Mouse (Mus musculus) spleen, adult 2 months (tissue): ENCODE results near the gene Gse1. TPM values are rescaled to one million over a fixed set of nuclear protein-coding genes. Genes with fewer than 3 reads are reported as not detected.

Experiments
- DNase-seq, 2 experiments: peaks; one replicate each; pipeline versions ENCODE4 v3.0.0 to v3.0.0-alpha.2; 2012 to 2021; ENCODE audit warnings: low spot score in 2 of 2, low read depth in 1 of 2
- H3K27ac ChIP-seq: fragments of 200-500 bp; 2 replicates; pipeline ENCODE4 v1.5.1; 2012; ENCODE audit warnings: low read length, inconsistent platforms; ENCODE audit not compliant: insufficient read depth
- H3K27me3 ChIP-seq: fragments of 200-500 bp; 2 replicates; pipeline ENCODE4 v1.6.1; 2012; ENCODE audit warnings: mild to moderate bottlenecking, moderate library complexity, low read length, inconsistent platforms; ENCODE audit not compliant: control insufficient read depth, insufficient read depth
- H3K36me3 ChIP-seq: fragments of 200-500 bp; 2 replicates; pipeline ENCODE4 v1.6.1; 2012; ENCODE audit warnings: mild to moderate bottlenecking, low read length, inconsistent platforms; ENCODE audit not compliant: control insufficient read depth, insufficient read depth
- H3K4me1 ChIP-seq: fragments of 200-500 bp; 2 replicates; pipeline ENCODE4 v1.6.1; 2011; ENCODE audit warnings: inconsistent platforms; ENCODE audit not compliant: control insufficient read depth, insufficient read depth, insufficient read length
- H3K4me3 ChIP-seq: fragments of 200-500 bp; 2 replicates; pipeline ENCODE4 v1.5.1; 2011; ENCODE audit warnings: mild to moderate bottlenecking, inconsistent platforms; ENCODE audit not compliant: insufficient read depth, insufficient read length; ENCODE audit errors: extremely low read depth
- CTCF ChIP-seq: fragments of 200-500 bp; IDR thresholded peaks from 2 replicates; pipeline ENCODE4 v1.5.1; 2011; ENCODE audit warnings: mild to moderate bottlenecking, inconsistent platforms; ENCODE audit not compliant: insufficient read depth, insufficient read length, insufficient replicate concordance; ENCODE audit errors: extremely low read depth
- POLR2A ChIP-seq: fragments of 200-500 bp; IDR thresholded peaks from 2 replicates; pipeline ENCODE4 v1.6.1; 2011; ENCODE audit warnings: low read depth, low read length, inconsistent platforms
- WGBS: fragments of 180-500 bp; shearing (Covaris S2); methylation state at CpG from one replicate; pipeline ENCODE4 v1.1.7; 2018; 5-methylcytosine and 5-hydroxymethylcytosine counted together
- polyA plus RNA-seq: library from polyadenylated mRNA; depleted of rRNA; stranded (reverse); fragments of >200 nt; gene quantifications from 2 replicates; pipeline ENCODE4 v1.2.3, GENCODE M21; 2012

Gse1 gene
- polyA plus RNA-seq, 1 experiment, result 39.2 TPM

DNA sequence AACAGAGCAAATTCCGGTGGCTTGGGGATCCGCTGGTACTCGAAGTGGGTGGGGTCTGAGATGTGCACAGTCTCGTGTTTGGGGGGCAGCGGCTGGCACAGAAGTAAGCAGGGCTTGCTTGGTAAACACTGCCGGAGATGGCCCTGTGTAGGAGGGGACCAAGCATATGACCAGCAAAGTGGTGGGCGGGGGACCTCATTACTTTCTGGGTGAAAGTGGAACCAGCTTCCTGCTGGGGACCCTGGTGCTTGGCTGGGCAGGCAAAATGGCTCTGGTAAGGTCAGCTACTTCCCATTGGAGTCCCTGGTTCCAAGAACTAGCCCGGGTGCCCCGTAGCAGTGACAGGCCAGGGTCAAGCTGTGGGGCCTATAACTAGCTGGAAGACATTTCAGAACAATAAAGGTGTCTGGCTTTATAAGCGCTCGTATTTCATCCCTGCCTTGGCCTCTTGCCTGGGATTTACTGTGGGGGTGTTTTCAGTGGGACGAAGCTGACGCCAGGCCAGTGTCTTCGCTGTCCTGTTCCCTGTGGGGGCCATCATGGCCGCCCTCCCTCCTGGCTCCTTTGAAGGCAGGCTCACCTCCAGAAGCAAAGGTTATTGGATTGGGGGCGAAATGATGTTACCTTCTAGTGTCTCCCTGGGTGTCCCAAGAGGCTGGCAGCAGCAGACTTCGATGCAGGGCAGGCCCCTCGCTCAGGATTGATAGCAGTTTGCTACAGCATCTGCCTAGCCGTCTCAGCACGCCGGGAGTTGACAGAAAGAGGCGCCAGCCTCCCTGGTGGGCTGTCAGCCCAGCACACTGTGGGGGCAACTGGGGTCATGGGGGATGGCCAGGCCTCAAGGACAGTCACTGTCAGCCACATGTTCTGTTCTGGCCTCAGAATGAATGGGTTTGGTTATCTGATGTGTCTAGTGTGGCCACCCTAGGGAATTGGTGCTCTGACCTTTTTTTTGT, 148.9 kb downstream of the Gse1 start:
- no peak for TF ChIP-seq POLR2A
- no peak for TF ChIP-seq CTCF
- DNase-seq, result no peak
- Histone ChIP-seq H3K4me1 (no peaks in the 10 kb centered on the region), H3K36me3 (no peaks in the 10 kb centered on the region), H3K27me3 (no peaks in the 10 kb centered on the region), H3K27ac (0 out of 2 replicates have a peak overlapping the region, but pooled peaks have one; percentile 1), H3K4me3 (no peak overlapping the region)
- 82% methylated on average over 22 of the region's 22 CpGs for WGBS

DNA sequence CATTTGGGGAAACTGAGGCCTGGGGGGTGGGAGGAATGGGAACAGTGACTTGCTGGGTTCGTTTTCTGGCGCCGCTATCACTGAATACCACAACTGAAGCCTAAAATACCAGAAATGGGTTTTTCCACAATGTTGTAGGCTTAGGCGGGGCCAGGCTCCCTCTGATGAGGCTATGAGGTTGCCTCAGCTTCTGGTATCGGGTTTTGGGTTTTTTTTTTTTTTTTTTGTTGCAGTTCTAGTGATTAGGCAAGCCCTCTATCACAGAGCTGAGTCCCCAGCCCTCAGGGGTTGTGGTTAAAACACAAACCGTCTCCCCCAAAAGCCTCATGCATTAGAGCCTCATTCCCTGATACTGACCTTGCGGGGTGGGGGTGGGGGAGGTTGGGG, 149.5 kb downstream of the Gse1 start:
- Histone ChIP-seq H3K27ac (0 out of 2 replicates have a peak overlapping the region, but pooled peaks have one; percentile 1), H3K4me1 (no peaks in the 10 kb centered on the region), H3K27me3 (no peaks in the 10 kb centered on the region), H3K36me3 (no peaks in the 10 kb centered on the region), H3K4me3 (no peak overlapping the region)
- no peak for TF ChIP-seq POLR2A
- no peak for TF ChIP-seq CTCF
- no peak for DNase-seq
- WGBS, result 47% methylated on average over 7 of the region's 7 CpGs

DNA sequence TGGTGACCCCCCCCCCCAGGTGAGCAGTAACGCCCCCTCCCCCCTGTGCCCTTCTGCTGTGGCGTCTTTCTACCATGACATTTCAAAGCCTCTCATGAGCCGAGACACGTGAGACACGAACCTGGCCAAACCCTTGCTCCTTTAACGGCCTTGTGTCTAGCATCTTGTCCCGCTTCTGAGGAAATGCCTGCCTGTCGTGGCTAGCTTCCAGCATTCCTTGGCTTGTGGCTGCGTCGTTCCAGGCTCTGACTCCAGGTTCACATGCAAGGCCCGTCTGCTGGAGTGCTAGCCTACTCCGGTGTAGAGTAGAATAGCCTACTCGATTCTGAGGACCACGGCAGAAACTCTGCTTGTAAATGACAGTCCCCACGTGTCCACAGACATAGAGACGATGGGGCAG, 150.1 kb downstream of the Gse1 start:
- H3K27me3 ChIP-seq, result no peaks in the 10 kb centered on the region
- no peak overlapping the region for H3K27ac ChIP-seq
- 74% methylated on average over 16 of the region's 16 CpGs for WGBS
- DNase-seq, result no peak
- no peak overlapping the region for H3K4me3 ChIP-seq
- H3K36me3 ChIP-seq, result no peaks in the 10 kb centered on the region
- H3K4me1 ChIP-seq, result no peaks in the 10 kb centered on the region
- TF ChIP-seq POLR2A (no peak), CTCF (no peak)

DNA sequence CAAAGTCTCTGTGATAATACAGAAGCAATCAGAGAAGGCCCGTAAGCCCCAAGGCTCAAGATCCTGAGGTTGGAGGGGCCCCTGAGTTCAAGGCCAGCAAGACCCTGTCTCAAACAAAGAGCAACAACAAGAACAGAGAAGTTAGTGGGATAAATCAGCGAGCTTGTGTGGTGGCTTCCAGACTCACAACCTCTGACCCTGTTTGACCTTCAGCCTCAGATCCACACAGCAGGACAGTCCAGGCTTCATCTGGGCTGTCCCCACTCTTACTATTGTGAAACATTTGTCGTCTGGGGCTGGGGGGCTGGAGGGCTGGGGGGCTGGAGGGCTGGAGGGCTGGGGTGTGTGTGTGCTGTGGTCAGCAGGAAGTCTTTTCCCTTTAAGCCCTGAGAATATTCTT, 150.8 kb downstream of the Gse1 start:
- Histone ChIP-seq H3K4me3 (no peak overlapping the region), H3K4me1 (no peaks in the 10 kb centered on the region), H3K27ac (no peak overlapping the region), H3K27me3 (no peaks in the 10 kb centered on the region), H3K36me3 (no peaks in the 10 kb centered on the region)
- TF ChIP-seq CTCF, result no peak
- TF ChIP-seq POLR2A, result no peak
- WGBS, result 88% methylated on average over 3 of the region's 3 CpGs
- no peak for DNase-seq

DNA sequence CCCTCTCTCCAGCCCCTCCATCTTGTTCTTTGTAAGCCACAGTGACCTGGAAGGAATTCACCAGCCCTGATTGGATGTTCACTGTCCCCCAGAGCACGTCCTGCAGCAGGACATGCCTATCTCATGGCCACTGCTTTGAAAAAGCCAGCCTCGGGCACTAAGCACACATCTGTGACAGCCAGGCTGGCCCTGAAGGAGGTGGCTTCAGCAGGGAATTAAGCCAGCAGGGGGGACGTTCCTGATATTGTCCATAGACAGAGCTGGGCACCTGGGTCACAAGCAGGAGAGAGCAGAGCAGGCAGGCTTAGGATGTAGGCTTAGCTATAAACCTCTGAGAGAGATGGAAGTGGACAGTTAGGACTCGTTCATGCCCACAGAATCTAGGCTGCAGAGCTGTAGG, 153.6 kb downstream of the Gse1 start:
- H3K27ac ChIP-seq, result no peak overlapping the region
- H3K4me1 ChIP-seq, result no peaks in the 10 kb centered on the region
- no peaks in the 10 kb centered on the region for H3K36me3 ChIP-seq
- H3K4me3 ChIP-seq, result no peak overlapping the region
- 80% methylated on average over 4 of the region's 4 CpGs for WGBS
- no peak for DNase-seq
- H3K27me3 ChIP-seq, result no peaks in the 10 kb centered on the region
- no peak for TF ChIP-seq POLR2A
- TF ChIP-seq CTCF, result no peak

GRCm38 (mm10) chr8:120382436-120383203, 154.4 kb downstream of the Gse1 start:
- TF ChIP-seq CTCF (no peak), POLR2A (no peak)
- Histone ChIP-seq H3K27ac (no peak overlapping the region), H3K4me1 (no peaks in the 10 kb centered on the region), H3K4me3 (no peak overlapping the region), H3K36me3 (no peaks in the 10 kb centered on the region), H3K27me3 (no peaks in the 10 kb centered on the region)
- 66% methylated on average over 19 of the region's 19 CpGs for WGBS
- DNase-seq, result no peak
